Mouse (Mus musculus) adrenal gland, adult 18-20 months (tissue): ENCODE data around the gene Gnb3. TPM values are rescaled to one million over a fixed set of nuclear protein-coding genes. Genes with fewer than 3 reads are reported as not detected.
A peak's percentile ranks its signal among the peaks of the same experiment; 100 is the strongest.

ENCODE experiments used
- DNase-seq, 2 experiments: peaks; one replicate each; pipeline ENCODE4 v3.0.0; 2021 to 2022; ENCODE audit warnings: low spot score in 2 of 2
- long read RNA-seq, 2 experiments: library from polyadenylated mRNA; stranded (forward); transcript quantifications; one replicate each; pipeline ENCODE4 v2.0.0; 2021
- total RNA-seq, 2 experiments: library from RNA; stranded (reverse); gene quantifications; 1 replicate in 1 of 2; 2 replicates in 1 of 2; pipeline ENCODE4 v1.2.3; 2021

Gene Gnb3
- total RNA-seq, result 1 to 10 TPM; 9.2 to 9.6 TPM
- long read RNA-seq, experiment 1, transcript Gnb3-201 (10 exons, 1,846 nt), result major isoform, 8 of 13 reads
- long read RNA-seq, experiment 1, partial matches to known transcripts, result 0 of 13 reads
- long read RNA-seq, experiment 1, other reads (novel, unspliced or antisense), result 1 of 13 reads
- long read RNA-seq, experiment 2, transcript Gnb3-202 (9 exons, 1,779 nt), result minor isoform, 5 of 25 reads
- long read RNA-seq, experiment 2, transcript Gnb3-201 (10 exons, 1,846 nt), result major isoform, 17 of 25 reads
- long read RNA-seq, experiment 2, partial matches to known transcripts, result 1 of 25 reads
- long read RNA-seq, experiment 2, other reads (novel, unspliced or antisense), result 1 of 25 reads

- DNase-seq, result no peak
Observed at GRCm38 (mm10) chr6:124840241-124841167, at the start of gene Gnb3. Gnb3 (minus strand) TSS chr6:124840275.

GRCm38 (mm10) chr6:124888555-124889125 is 48.6 kb upstream of the Gnb3 start:
- DNase-seq, result no peak

- no peak for DNase-seq
Observed at GRCm38 (mm10) chr6:124887986-124888385, 47.9 kb upstream of the Gnb3 start, which contains the start of gene Cd4. Cd4 (minus strand) TSS chr6:124888221.

- DNase-seq, result no peak
Observed at GRCm38 (mm10) chr6:124885956-124886381, 45.9 kb upstream of the Gnb3 start.

- DNase-seq, result no peak
Observed at GRCm38 (mm10) chr6:124884714-124885500, 44.8 kb upstream of the Gnb3 start.

GRCm38 (mm10) chr6:124883351-124883750 is 43.3 kb upstream of the Gnb3 start:
- DNase-seq, result no peak

GRCm38 (mm10) chr6:124881821-124882220 is 41.7 kb upstream of the Gnb3 start:
- no peak for DNase-seq

- DNase-seq, result no peak
Observed at GRCm38 (mm10) chr6:124879390-124879789, 39.3 kb upstream of the Gnb3 start.

- no peak for DNase-seq
Observed at GRCm38 (mm10) chr6:124874348-124874747, 34.3 kb upstream of the Gnb3 start.

- DNase-seq, result no peak
Observed at GRCm38 (mm10) chr6:124866560-124866959, 26.5 kb upstream of the Gnb3 start.

- DNase-seq, result no peak
Observed at GRCm38 (mm10) chr6:124865766-124866362, 25.8 kb upstream of the Gnb3 start.

GRCm38 (mm10) chr6:124863658-124864298 is 23.7 kb upstream of the Gnb3 start, which contains the start of gene Gpr162:
Gpr162 (minus strand) TSS chr6:124863983.
- peak; percentile 36 to 51 for DNase-seq

GRCm38 (mm10) chr6:124863125-124863657 is 23.1 kb upstream of the Gnb3 start:
- DNase-seq, result no peak

- DNase-seq, result no peak
Observed at GRCm38 (mm10) chr6:124862406-124863124, 22.5 kb upstream of the Gnb3 start.

GRCm38 (mm10) chr6:124861802-124862201 is 21.7 kb upstream of the Gnb3 start:
- no peak for DNase-seq

GRCm38 (mm10) chr6:124861266-124861665 is 21.2 kb upstream of the Gnb3 start:
- DNase-seq, result no peak

GRCm38 (mm10) chr6:124860511-124860910 is 20.4 kb upstream of the Gnb3 start:
- no peak for DNase-seq

GRCm38 (mm10) chr6:124859725-124860124 is 19.6 kb upstream of the Gnb3 start:
- DNase-seq, result peak; percentile 88 to 92
